Mouse (Mus musculus): ENCODE results near the gene Gm10961. TPM values are rescaled to one million over a fixed set of nuclear protein-coding genes. Genes with fewer than 3 reads are reported as not detected.
A peak's percentile ranks its signal among the peaks of the same experiment; 100 is the strongest.

Gm10961 gene
- polyA plus RNA-seq (2012; rRNA removed): not detected in 2 replicates

DNA sequence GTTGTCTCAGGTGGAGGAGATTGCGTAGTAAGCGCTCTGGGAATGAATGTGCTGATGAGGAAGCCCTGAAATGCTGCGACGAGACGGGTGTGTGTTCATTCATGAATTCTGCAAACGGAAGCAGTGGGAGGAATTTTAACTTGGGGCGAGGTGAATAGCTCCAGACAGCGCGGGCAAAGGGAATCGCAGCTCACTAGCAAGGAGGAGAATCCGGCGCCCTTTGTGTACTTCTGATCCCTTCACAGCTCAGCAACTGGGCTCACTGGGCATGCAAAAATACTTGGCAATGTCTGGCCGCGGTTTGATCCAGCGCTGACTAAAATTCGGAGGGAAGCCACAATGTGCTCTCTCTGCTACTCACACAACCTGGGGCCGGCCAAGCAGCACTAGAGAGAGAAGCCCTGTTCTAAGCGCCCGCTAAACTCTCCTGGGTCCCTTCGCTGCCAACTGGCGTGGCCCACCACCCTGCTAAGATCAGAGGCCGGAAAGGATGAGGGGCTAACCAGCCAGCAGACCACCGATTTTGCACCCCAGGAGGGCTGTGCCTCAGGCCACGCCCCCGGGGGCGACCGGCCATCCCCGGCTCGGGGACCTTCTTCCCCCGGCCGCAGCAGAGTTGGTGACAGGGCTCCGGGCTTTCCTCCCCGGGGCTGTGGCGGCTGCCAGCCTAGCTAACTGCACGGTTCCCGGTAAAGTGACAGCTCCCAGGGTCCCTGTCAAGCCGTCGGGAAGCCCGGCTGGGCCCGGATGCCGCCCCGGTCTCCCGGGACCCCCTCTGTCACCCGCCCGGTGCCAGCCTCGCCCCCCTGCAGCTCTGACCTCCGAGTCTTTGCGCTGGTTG is at the start of gene Gm10961:
Gm10961 (plus strand) TSS at position 641 of the 841 bp plus-strand sequence.
- peak; percentile 19 for DNase-seq (ENCODE audit: low read depth)

DNA sequence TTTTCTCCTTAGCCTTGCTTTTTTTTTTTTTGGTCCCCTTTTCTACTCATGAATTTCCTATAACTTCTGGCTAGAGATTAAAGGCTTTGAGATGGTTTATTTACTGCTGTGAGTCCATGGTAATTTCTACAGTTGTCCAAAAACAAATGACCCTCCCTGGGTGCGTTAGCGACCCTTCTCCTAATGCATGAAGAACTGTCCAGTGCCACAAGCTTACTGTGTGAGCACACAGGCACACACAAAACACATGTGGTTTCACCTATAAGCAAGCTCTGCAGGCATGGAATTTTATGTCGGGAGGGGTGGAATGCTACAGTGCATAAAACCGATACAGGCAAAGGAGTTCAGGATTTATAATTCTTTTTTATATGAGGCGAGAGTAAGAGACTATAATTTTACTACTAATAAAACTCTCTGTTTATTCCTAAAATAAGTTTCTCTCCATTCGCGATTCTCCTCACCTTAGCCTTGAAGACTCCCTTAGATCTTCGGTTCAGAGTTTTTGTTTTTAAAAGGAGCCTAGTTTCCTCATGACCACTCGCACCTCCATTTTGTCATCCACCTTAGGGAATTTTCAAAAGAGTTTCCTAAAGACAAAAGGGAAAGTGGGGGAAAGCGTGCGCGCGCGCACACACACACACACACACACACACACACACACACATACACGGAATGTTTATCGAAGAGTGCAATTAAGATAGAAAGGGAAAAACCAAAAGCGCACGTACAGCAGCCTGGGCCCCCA is 48.8 kb upstream of the Gm10961 start:
- DNase-seq (ENCODE audit: low read depth): no peak

DNA sequence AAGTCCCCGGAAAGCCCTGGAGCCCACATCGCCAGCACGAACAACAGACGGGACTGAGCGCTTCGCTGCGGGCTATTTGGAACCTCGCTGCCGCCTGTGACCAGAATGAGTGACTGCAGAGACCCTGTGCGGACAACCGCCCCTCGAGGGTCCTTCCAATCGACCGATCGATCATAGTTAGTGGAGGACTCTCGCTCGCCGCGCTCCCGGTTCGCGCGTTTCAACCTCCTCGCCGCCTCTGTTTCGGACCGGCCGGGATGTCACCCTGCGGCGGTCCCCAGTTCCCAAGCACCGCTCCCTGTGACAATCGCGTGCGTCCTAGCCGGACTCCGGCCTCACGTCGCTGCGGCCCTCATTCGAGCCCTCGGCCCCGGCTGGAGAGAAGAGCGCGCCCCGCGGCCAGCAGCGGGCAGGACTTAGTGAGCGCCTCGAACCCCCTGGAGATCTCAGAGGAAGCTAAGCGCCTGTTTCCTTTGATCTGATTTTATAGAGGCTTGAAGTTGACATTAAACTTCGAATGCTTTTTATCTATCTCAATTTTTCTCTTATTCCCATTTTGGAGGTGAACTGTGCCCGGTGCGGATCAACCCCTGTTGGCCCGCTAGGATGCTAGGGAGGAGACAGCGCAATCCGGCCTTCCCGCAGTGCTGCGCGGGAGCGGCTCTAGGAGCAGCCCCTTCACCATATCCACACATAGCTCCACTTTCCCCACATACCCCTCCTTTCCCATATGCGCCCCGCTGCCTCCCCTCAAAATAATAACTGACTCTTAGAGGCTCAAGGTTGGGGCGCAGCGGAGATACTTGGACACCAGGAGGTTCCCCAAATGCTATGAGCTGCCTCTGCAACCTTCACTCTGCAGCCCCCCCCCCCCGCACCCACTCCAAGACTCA is 48.0 kb upstream of the Gm10961 start:
- no peak for DNase-seq (ENCODE audit: low read depth)

DNA sequence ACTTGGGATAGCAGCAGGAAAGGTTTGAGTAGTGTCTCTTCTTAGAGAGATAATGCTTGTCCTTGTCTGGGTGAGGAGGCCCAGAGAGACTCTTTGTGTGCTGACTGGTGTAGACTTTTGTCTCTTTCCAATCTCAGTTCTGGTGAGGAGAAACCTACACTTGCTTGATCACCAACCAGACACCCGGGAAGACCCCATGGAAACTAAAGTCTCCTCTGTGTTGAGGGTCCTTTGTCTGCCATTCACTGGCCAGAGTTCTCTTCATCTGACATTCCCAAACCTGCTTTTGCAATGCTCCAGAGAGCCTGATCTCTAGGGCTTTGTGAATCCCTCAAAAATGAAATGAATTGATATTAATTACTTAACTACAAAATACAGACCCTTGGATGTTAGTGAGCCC is 47.2 kb upstream of the Gm10961 start:
- no peak for DNase-seq (ENCODE audit: low read depth)

GRCm38 (mm10) chr3:107586504-107586903 is 44.6 kb upstream of the Gm10961 start:
- no peak for DNase-seq (ENCODE audit: low read depth)

DNA sequence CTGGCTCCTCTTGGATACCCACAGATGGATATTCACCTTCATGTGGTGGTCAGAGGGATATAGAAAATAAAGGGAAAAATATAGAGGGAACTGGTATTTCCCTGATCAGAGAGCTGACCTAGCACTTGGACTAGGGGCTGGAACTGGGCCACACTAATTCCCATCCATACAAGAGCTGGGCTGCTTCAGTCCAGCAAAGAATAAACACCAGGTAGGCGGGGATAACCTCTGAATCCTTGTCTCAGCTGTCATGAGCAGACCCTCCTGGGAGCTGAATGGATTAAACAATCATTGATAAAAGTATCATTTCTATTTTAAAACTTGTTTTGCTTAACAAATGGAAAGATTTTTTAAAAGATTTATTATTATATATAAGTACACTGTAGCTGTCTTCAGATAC is 39.5 kb upstream of the Gm10961 start:
- no peak for DNase-seq (ENCODE audit: low read depth)

DNA sequence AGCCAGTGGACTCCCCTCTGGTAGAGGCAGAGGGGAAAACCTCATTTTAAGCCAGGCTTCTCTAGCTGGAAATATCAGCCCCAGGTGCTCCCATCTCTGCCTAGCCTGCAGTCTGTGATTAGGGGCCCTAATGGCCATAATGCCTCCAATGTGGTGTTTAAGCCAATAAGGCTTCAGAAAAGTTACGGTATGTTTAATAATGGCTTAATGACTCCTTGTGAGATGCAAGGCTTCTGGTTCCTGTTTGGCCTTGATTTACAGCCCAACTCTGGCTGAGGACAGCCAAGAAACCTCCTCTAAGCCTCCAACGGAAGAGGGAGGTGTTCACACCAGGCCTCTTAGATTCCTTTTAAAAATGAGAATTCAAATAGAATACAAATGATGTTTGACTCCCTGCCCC is 37.5 kb upstream of the Gm10961 start:
- no peak for DNase-seq (ENCODE audit: low read depth)

DNA sequence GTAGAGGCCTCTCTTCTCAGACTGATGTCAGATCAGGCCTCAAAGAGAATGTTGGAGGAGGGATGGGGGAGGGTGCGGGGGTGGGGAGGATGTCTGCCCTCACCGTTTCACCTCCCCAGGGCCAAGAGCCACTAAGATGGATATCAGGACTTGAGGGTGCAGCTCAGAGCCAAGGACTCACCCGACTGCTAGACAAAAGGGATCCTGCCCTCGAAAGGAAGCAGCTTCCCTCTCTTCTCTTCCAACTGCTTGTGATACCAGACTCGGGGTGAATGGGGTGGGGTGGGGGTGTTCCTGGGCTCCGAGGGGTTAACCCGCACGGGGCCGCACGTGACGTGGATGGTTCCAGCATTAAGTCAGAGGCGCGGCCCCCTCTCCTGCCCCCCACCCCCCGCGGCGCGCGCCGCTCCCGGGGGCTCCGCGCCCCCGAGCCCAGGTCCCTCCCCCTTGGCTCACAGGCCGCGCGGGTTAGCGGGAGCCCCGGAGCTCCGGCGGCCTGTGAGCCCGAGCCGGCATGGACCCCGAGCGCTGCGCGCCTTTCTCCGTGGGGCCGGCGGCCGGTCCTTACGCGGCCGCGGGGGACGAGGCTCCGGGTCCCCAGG is 36.4 kb upstream of the Gm10961 start, which contains the start of gene Alx3:
Alx3 (plus strand) TSS at position 370 of the 602 bp plus-strand sequence.
- DNase-seq (ENCODE audit: low read depth): no peak

DNA sequence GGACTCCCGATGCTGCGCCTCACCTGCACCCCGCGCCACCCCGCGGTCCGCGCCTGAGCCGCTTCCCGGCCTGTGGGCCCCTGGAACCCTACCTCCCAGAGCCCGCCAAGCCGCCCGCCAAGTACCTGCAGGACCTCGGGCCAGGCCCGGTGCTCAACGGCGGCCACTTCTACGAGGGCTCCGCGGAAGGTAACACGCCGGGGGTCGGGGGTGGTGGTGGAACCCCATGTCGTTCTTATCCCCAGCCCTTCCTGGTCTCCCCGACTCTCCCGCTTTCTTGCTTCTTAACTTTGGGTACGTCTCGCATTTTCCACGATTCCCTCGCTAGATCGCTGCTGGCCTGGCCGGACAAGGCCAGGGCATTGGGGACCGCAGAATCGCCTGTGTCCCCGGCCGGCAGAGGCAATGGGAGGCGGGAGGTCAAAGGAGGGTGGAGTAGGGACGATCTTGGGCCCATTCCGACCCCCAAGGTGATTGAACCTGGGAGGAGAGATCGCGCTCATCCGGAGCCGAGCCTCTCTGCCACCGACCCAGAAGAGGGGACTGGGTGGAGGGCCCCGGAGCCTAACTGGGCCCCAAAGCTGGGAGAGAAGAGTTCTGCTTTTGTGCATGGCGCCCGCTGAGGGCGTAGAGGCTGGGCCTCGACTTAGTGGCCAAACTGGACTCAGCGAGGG is 35.7 kb upstream of the Gm10961 start:
- DNase-seq (ENCODE audit: low read depth): no peak

DNA sequence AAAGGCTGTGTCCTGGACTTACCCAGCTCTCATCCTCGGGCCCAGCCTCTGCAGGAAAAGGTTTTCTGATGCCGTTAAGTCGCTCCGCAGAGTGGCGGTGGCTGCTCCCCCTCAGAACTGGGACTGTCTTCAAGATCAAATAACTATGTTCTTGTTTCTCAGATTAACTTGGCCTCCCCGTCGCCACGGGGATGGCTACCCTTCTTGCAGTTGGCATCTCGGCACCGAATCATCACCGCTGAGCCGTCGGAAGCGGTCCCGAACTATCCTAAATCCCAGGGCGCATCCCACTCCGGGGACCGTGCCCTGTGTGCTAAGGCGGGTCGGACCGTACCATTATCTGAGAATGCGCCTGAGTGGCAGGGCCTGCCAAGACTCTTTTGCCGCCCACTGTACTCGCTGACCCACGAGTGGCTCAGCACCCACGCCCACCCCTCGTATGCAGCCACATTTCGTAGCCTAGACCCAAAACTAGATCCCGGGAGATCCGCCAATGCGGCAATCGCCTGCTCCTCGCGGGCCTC is 35.1 kb upstream of the Gm10961 start:
- DNase-seq (ENCODE audit: low read depth): no peak

- DNase-seq (ENCODE audit: low read depth): no peak
These were observed 34.6 kb upstream of the Gm10961 start for GRCm38 (mm10) chr3:107596559-107596958.

GRCm38 (mm10) chr3:107597134-107597533 is 34.0 kb upstream of the Gm10961 start:
- no peak for DNase-seq (ENCODE audit: low read depth)

DNA sequence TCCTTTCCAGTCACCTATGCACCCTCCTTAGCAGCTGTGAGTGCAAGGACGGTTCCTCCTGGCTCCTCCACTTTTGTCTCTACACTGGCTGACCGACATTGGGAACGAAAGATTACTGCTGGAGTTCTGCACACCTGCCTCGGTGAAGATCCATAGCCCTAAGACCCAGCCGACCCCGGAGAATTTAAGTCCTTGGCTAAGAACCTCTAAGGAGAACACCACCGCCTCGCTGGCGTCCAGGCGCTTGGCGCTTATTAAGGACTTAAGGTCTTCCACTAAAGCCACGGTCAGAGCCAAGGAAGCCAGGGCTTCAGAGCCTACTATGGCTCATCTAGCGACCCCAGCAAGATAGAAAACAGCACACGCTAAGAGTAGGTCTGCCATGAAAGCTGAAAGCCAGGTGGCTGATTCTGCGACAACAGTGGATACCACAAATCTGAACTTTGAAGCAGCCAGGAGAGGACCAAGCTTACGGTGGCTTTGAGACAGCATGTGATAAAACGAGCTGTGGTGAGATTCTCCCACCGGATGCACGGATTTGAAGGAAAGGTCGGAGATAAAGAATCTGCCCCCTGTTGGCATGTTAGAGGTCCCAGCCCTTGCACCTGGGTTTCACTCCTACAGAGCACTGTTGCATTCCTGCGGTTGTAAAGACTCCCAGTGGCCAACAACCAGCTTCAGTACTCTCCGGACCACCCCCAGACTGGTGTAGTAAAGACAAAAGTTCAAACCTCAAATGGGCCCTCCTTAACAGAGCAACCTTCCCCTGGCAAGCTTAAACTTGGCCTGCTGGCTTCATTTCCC is 33.3 kb upstream of the Gm10961 start:
- no peak for DNase-seq (ENCODE audit: low read depth)

DNA sequence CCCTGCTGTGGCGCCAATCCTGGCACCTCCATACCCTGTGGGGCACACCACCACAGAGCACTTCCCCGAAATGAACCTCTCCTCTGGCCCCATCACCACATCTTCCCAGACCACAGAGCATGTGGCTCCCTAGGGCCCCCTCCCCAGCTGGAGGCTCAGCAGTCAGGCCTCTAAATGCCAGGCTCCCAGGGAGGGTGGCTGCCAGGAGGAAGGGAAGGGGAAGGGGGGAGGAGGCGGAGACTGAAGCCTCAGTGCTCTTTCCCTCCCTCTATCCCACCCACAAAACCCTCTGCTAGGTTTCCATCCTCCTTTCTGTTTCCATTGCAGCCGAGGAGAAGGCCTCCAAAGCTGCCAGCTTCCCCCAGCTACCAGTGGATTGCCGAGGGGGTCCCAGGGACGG is 31.0 kb upstream of the Gm10961 start:
- no peak for DNase-seq (ENCODE audit: low read depth)

- no peak for DNase-seq (ENCODE audit: low read depth)
These were observed 25.8 kb upstream of the Gm10961 start for GRCm38 (mm10) chr3:107605304-107605703.

GRCm38 (mm10) chr3:107607221-107607620 is 23.9 kb upstream of the Gm10961 start:
- DNase-seq (ENCODE audit: low read depth): no peak

- no peak for DNase-seq (ENCODE audit: low read depth)
These were observed 22.3 kb upstream of the Gm10961 start for GRCm38 (mm10) chr3:107608808-107609207.

DNA sequence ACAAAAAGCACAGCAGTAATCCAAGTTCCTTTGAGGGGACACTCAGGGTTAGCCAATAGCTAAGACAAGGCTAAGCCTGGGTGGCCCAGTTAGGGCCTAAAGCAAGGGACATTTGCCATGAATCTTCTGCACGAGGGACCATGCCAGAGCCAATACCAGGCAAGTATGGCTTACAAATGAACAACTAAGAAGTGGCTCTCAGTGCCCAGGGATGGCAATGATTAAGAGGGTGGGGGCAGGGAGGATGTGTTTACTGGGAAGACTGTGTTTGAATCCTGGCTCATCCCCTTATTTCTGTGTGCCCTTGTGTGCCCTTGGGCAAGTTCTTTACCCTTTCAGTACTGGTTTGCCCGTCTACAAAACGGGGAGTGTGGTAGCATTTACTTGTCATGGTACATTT is 21.7 kb upstream of the Gm10961 start:
- DNase-seq (ENCODE audit: low read depth): no peak

GRCm38 (mm10) chr3:107611394-107611793 is 19.7 kb upstream of the Gm10961 start:
- no peak for DNase-seq (ENCODE audit: low read depth)
